Mouse (Mus musculus) midbrain, embryonic 16.5 days (tissue): Measurements from ENCODE around the gene Aldh18a1. TPM values are rescaled to one million over a fixed set of nuclear protein-coding genes. Genes with fewer than 3 reads are reported as not detected.

Experiments
- ATAC-seq: fragments of 200-750 bp; cut with Nextera tagmentation; 2 replicates; pipeline ENCODE4 v1.8.0; 2017; ENCODE audit warnings: moderate TSS enrichment
- H3K27ac ChIP-seq: fragments of 300-500 bp; sonication (generic); 2 replicates; pipeline ENCODE4 v1.5.1; 2014; ENCODE audit warnings: mild to moderate bottlenecking, low read length, mixed read lengths
- H3K27me3 ChIP-seq: fragments of 300-500 bp; sonication (generic); 2 replicates; pipeline ENCODE4 v1.6.1; 2014; ENCODE audit warnings: low read depth, low read length, mixed read lengths; ENCODE audit not compliant: control insufficient read depth, insufficient read depth
- H3K36me3 ChIP-seq: fragments of 300-500 bp; sonication (generic); 2 replicates; pipeline ENCODE4 v1.6.1; 2014; ENCODE audit warnings: mild to moderate bottlenecking, low read length, moderate library complexity, mixed read lengths; ENCODE audit not compliant: control insufficient read depth, insufficient read depth
- H3K4me1 ChIP-seq: fragments of 300-500 bp; sonication (generic); 2 replicates; pipeline ENCODE4 v1.6.1; 2014; ENCODE audit warnings: mild to moderate bottlenecking, low read length, mixed read lengths; ENCODE audit not compliant: control insufficient read depth, insufficient read depth
- H3K4me2 ChIP-seq: fragments of 300-500 bp; sonication (generic); 2 replicates; pipeline ENCODE4 v1.6.1; 2014; ENCODE audit warnings: mild to moderate bottlenecking, low read length, mixed read lengths
- H3K4me3 ChIP-seq: fragments of 300-500 bp; sonication (generic); 2 replicates; pipeline ENCODE4 v1.5.1; 2014; ENCODE audit warnings: low read depth, mild to moderate bottlenecking, low read length, moderate library complexity, mixed read lengths
- H3K9ac ChIP-seq: fragments of 300-500 bp; sonication (generic); 2 replicates; pipeline ENCODE4 v1.6.1; 2014; ENCODE audit warnings: low read depth, low read length, mixed read lengths
- H3K9me3 ChIP-seq: fragments of 300-500 bp; sonication (generic); replicated peaks from 2 replicates; pipeline ENCODE4 v1.6.1; 2014; ENCODE audit warnings: mild to moderate bottlenecking, low read length, mixed read lengths; ENCODE audit not compliant: control insufficient read depth, poor library complexity, severe bottlenecking
- WGBS: fragments of 180-500 bp; shearing (Covaris S2); extraction: QIAGEN DNeasy Blood & Tissue Kit; methylation state at CpG from one replicate; pipeline ENCODE4 v1.1.7; 2014; 5-methylcytosine and 5-hydroxymethylcytosine counted together
- polyA plus RNA-seq: library from polyadenylated mRNA; unstranded; fragments of >200 nt; fragmentation: Nextera tagmentation; extraction: Ambion mirVana; gene quantifications from 2 replicates; pipeline ENCODE4 v1.2.1, GENCODE M21; 2015

Gene Aldh18a1
- polyA plus RNA-seq, 1 experiment from 2014 or later: 58.4 TPM

DNA sequence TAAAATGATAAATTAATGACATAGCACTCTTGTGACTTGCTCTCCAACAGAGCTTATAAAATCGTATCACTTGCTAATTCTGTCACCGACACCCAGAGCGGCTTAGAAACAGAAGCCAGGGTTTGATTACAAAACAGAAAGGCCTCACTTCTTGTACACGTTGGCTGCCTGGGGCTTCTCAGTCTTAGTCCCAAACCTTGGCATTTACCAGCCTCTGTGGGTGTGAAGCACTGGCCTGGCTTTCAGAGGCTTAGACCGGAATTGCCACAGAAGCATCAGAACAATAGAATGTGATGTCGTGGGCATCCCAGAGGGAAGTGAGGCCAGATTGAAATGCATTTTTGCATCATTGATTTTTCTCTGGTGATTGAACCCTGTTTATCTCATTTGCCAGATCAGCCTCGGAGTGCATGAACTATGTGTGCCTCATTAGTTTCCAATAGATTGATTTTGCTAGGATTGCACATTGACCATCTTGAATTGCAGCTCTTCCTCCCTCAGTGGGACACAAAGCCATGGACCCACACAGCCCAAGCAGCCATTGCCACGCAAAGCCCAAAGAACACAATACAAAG is 64.7 kb downstream of the Aldh18a1 start:
- Histone ChIP-seq H3K4me3 (no peak overlapping the region), H3K9ac (no peak overlapping the region), H3K4me1 (no peaks in the 10 kb centered on the region; the same call in 1 of the 2 replicates), H3K27ac (no peak overlapping the region), H3K4me2 (no peak overlapping the region), H3K27me3 (no peaks in the 10 kb centered on the region), H3K9me3 (no peaks in the 10 kb centered on the region), H3K36me3 (no peaks in the 10 kb centered on the region)
- ATAC-seq: no peak
- WGBS: 43% methylated on average over 8 of the region's 8 CpGs

GRCm38 (mm10) chr19:40520403-40520802 is 67.9 kb downstream of the Aldh18a1 start:
- H3K27me3 ChIP-seq: no peaks in the 10 kb centered on the region
- 92% methylated on average over 5 of the region's 5 CpGs for WGBS

DNA sequence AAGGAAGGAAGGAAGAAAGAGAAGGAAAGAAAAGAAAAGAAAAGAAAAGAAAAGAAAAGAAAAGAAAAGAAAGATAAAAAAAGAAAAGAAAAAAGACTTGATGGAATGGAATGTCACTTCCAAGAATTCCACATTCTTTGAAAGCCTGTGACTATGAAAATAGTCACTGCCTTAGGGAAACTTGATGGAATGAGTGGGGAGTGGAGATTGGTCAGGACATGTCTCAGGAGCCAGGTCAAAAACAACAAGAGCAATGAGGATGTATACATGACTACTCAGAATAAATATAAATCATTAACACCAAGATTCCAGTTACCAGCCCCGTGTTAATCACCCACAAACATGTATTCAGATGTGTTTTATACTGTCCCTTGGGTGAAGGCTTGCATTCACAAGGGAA is 69.6 kb downstream of the Aldh18a1 start:
- no peak overlapping the region for H3K9ac ChIP-seq
- no peak overlapping the region for H3K4me2 ChIP-seq
- H3K4me1 ChIP-seq: no peaks in the 10 kb centered on the region; the same call in 1 of the 2 replicates
- H3K36me3 ChIP-seq: no peaks in the 10 kb centered on the region
- H3K9me3 ChIP-seq: no peaks in the 10 kb centered on the region
- ATAC-seq: no peak
- no peaks in the 10 kb centered on the region for H3K27me3 ChIP-seq
- no peak overlapping the region for H3K4me3 ChIP-seq
- WGBS: 76% methylated on average over 1 of the region's 1 CpGs
- H3K27ac ChIP-seq: no peak overlapping the region

More at GRCm38 (mm10) chr19:40520403-40520802, 67.9 kb downstream of the Aldh18a1 start:
- no peak overlapping the region for H3K27ac ChIP-seq
- no peaks in the 10 kb centered on the region for H3K36me3 ChIP-seq
- no peak overlapping the region for H3K9ac ChIP-seq
- no peak overlapping the region for H3K4me2 ChIP-seq
- no peak overlapping the region for H3K4me3 ChIP-seq
- ATAC-seq: no peak
- H3K9me3 ChIP-seq: no peaks in the 10 kb centered on the region
- no peaks in the 10 kb centered on the region; the same call in 1 of the 2 replicates for H3K4me1 ChIP-seq

DNA sequence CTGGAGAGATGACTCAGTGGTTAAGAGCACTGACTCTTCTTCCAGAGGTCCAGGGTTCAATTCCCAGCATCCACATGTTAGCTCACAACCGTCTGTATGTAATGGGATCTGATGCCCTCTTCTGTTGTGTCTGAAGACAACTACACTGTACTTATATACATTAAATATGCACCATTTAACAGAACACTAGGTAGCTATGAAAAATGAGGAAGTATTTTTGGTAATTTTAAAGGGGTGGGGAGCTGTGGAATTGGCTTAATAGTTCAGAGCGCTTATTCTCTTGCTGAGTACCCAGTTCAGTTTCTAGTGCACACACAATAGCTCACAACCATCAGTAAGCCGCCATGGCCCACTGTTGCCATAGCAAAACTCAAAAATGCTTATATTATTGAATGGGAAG is 72.7 kb downstream of the Aldh18a1 start:
- WGBS: 83% methylated on average over 3 of the region's 3 CpGs
- ATAC-seq: no peak
- Histone ChIP-seq H3K4me1 (peaks cover 16% of the 10 kb centered on the region), H3K27ac (no peak overlapping the region), H3K9ac (no peak overlapping the region), H3K36me3 (no peaks in the 10 kb centered on the region), H3K4me3 (no peak overlapping the region), H3K27me3 (no peaks in the 10 kb centered on the region), H3K9me3 (no peaks in the 10 kb centered on the region), H3K4me2 (no peak overlapping the region)

DNA sequence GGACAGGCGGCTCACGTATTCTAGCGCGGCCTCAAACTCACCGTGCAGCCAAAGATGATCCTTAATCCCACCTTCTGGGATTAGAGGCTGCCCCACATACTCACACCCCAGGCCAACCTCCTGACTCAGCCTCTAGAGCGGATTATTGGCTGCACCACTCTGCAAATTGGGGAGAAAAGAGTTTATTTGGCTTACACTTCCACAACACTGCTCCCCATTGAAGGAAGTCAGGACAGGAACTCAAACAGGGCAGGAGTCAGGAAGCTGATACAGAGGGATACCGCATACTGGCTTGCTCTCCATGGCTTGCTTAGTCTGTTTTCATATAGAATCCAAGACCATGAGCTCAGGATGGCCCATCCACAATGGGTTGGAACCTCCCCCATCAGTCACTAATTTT is 73.9 kb downstream of the Aldh18a1 start:
- Histone ChIP-seq H3K36me3 (no peaks in the 10 kb centered on the region), H3K9ac (no peak overlapping the region), H3K9me3 (no peaks in the 10 kb centered on the region), H3K4me1 (peaks cover 24% of the 10 kb centered on the region), H3K27ac (no peak overlapping the region), H3K27me3 (no peaks in the 10 kb centered on the region), H3K4me3 (no peak overlapping the region), H3K4me2 (no peak overlapping the region)
- WGBS: 71% methylated on average over 7 of the region's 7 CpGs
- ATAC-seq: no peak

DNA sequence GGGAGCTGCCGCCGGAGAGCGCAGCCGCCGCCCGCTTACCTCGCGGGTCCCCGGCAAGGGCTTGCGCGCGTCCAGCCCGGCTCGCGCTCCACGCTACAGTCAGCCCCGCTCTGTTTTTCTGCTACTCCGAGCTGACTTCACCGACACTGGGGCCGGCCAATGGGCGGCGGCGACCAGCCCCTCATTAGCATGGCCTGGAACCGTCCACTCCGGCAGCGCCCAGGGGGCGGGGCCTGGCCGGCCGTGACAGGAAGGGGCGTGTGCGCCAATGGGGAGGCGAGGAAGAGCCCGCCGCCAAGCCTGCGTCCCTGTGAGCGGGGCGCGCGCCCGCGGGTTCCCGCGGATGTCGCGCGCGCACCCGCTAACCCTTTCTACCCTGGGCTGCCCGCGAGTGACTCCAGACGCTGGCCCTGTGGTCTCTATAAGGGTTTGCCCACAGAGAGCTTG is 74.6 kb downstream of the Aldh18a1 start, which contains the start of gene Sorbs1:
Sorbs1 (minus strand) TSS at position 148 of the 447 bp plus-strand sequence.
- H3K36me3 ChIP-seq: no peaks in the 10 kb centered on the region
- peak within 1 kb of the TSS; percentile 86 for H3K9ac ChIP-seq
- H3K9me3 ChIP-seq: no peaks in the 10 kb centered on the region
- H3K4me2 ChIP-seq: peak within 1 kb of the TSS; percentile 72
- H3K4me1 ChIP-seq: peaks cover 28% of the 10 kb centered on the region
- WGBS: under 1% methylated on average over 51 of the region's 51 CpGs
- peak; percentile 98 for ATAC-seq
- no peaks in the 10 kb centered on the region for H3K27me3 ChIP-seq
- H3K27ac ChIP-seq: peak within 1 kb of the TSS; percentile 89
- H3K4me3 ChIP-seq: peak within 1 kb of the TSS; percentile 80

- peak overlapping the region; percentile 89 for H3K27ac ChIP-seq
- WGBS: under 1% methylated on average over 34 of the region's 34 CpGs
- ATAC-seq: peak; percentile 63
- H3K9ac ChIP-seq: peak overlapping the region; percentile 86
- peak overlapping the region; percentile 72 for H3K4me2 ChIP-seq
- H3K27me3 ChIP-seq: no peaks in the 10 kb centered on the region
- no peaks in the 10 kb centered on the region for H3K9me3 ChIP-seq
- H3K36me3 ChIP-seq: no peaks in the 10 kb centered on the region
- peak overlapping the region; percentile 80 for H3K4me3 ChIP-seq
- H3K4me1 ChIP-seq: peaks cover 28% of the 10 kb centered on the region
These were observed 75.5 kb downstream of the Aldh18a1 start for GRCm38 (mm10) chr19:40512500-40513421.

DNA sequence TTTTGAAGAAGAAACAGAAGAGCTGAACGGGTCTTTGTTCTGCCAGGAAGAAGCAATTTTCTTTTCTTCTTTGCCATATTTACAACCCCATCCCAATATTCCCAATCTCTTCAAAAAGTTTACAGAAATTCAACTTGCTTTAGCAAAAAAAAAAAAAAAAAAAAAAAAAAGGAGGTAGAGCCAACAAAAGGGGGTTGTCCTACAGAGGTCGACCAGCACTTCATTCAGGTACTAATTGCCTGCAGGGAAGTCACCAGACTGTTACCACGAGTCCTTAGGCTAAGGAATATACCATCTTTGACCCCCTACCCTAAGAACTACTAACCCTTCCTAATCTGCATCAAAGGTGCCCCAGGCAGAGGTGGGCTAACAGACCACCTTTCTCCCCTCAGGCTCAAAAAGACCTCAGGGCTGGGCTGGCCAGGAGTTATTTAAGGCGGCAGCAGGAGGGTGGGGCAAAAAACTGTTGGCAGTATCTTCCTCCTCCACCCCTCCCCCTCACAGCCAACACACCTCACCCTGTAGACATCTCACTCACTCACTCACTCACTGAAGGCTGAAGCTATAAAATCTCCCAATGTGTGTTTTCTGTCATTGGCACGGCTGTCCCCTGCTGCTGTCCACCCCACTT is 76.5 kb downstream of the Aldh18a1 start:
- ATAC-seq: no peak
- 19% methylated on average over 5 of the region's 5 CpGs for WGBS
- H3K27ac ChIP-seq: peak overlapping the region; percentile 89

More for the DNA sequence above, 76.5 kb downstream of the Aldh18a1 start:
- H3K4me3 ChIP-seq: peak overlapping the region; percentile 80
- H3K36me3 ChIP-seq: no peaks in the 10 kb centered on the region
- no peaks in the 10 kb centered on the region for H3K9me3 ChIP-seq
- H3K9ac ChIP-seq: peak overlapping the region; percentile 86
- peaks cover 28% of the 10 kb centered on the region for H3K4me1 ChIP-seq
- no peaks in the 10 kb centered on the region for H3K27me3 ChIP-seq
- peak overlapping the region; percentile 72 for H3K4me2 ChIP-seq
